Mouse (Mus musculus): ENCODE results near the gene Arhgef7. TPM values are rescaled to one million over a fixed set of nuclear protein-coding genes. Genes with fewer than 3 reads are reported as not detected.

Arhgef7 gene
- polyA plus RNA-seq, 1 experiment from 2014 or later = 27.3 TPM

- Histone ChIP-seq H3K36me3 (ENCODE audit: insufficient read depth, low read length) (peaks cover 75% of the 10 kb centered on the region), H3K9ac (ENCODE audit: low read depth, low read length) (no peak overlapping the region), H3K27ac (no peak overlapping the region), H3K4me2 (ENCODE audit: low read length) (no peak overlapping the region), H3K4me1 (replicated peaks; ENCODE audit: insufficient read depth, low read length) (no peaks in the 10 kb centered on the region), H3K9me3 (replicated peaks; ENCODE audit: low read length) (no peaks in the 10 kb centered on the region), H3K27me3 (ENCODE audit: insufficient read depth, low read length) (no peaks in the 10 kb centered on the region), H3K4me3 (replicated peaks; ENCODE audit: low read depth, low read length) (no peak overlapping the region)
- ATAC-seq (replicated peaks; ENCODE audit: low FRiP score, low read depth) (no peak), DNase-seq (ENCODE audit: low spot score) (no peak)
- whole genome bisulfite sequencing = 78% methylated on average over 7 of the region's 7 CpGs
- TF ChIP-seq CTCF (IDR thresholded peaks at IDR 0.05; ENCODE audit: low read depth) = peak; percentile 51; the same call in 1 of the 2 replicates
Measured at GRCm38 (mm10) chr8:11815206-11815605, 87.7 kb downstream of the Arhgef7 start.

- 0 out of 2 replicates have a peak, but pooled peaks have one; percentile 5 for TF ChIP-seq CTCF (IDR thresholded peaks at IDR 0.05; ENCODE audit: low read depth)
- H3K27me3 ChIP-seq (ENCODE audit: insufficient read depth, low read length) = no peaks in the 10 kb centered on the region
- H3K9me3 ChIP-seq (replicated peaks; ENCODE audit: low read length) = no peaks in the 10 kb centered on the region
- ATAC-seq (replicated peaks; ENCODE audit: low FRiP score, low read depth) (peak; percentile 25; the same call in 1 of the 2 replicates), DNase-seq (ENCODE audit: low spot score) (no peak)
- 85% methylated on average over 5 of the region's 5 CpGs for WGBS
- H3K36me3 ChIP-seq (ENCODE audit: insufficient read depth, low read length) = peaks cover 84% of the 10 kb centered on the region
- no peak overlapping the region for H3K4me2 ChIP-seq (ENCODE audit: low read length)
- H3K9ac ChIP-seq (ENCODE audit: low read depth, low read length) = no peak overlapping the region
- H3K27ac ChIP-seq = no peak overlapping the region; the same call in 1 of the 2 replicates
- H3K4me3 ChIP-seq (replicated peaks; ENCODE audit: low read depth, low read length) = no peak overlapping the region
- H3K4me1 ChIP-seq (replicated peaks; ENCODE audit: insufficient read depth, low read length) = no peaks in the 10 kb centered on the region
Measured at GRCm38 (mm10) chr8:11820136-11820535, 92.6 kb downstream of the Arhgef7 start.

- 38% methylated on average over 5 of the region's 5 CpGs for WGBS
- ATAC-seq (replicated peaks; ENCODE audit: low FRiP score, low read depth) = peak; percentile 81
Measured at GRCm38 (mm10) chr8:11820568-11820967, 93.0 kb downstream of the Arhgef7 start.

GRCm38 (mm10) chr8:11821451-11822206 is 94.1 kb downstream of the Arhgef7 start:
- Histone ChIP-seq H3K4me3 (replicated peaks; ENCODE audit: low read depth, low read length) (no peak overlapping the region), H3K36me3 (ENCODE audit: insufficient read depth, low read length) (peaks cover 86% of the 10 kb centered on the region), H3K9me3 (replicated peaks; ENCODE audit: low read length) (no peaks in the 10 kb centered on the region), H3K27ac (no peak overlapping the region), H3K4me2 (ENCODE audit: low read length) (no peak overlapping the region), H3K27me3 (ENCODE audit: insufficient read depth, low read length) (no peaks in the 10 kb centered on the region), H3K9ac (ENCODE audit: low read depth, low read length) (no peak overlapping the region), H3K4me1 (replicated peaks; ENCODE audit: insufficient read depth, low read length) (no peaks in the 10 kb centered on the region)
- ATAC-seq (replicated peaks; ENCODE audit: low FRiP score, low read depth) (no peak), DNase-seq (ENCODE audit: low spot score) (no peak)
- 93% methylated on average over 14 of the region's 14 CpGs for WGBS
- TF ChIP-seq CTCF (IDR thresholded peaks at IDR 0.05; ENCODE audit: low read depth) = no peak

More at GRCm38 (mm10) chr8:11820568-11820967, 93.0 kb downstream of the Arhgef7 start:
- Histone ChIP-seq H3K27ac (peak overlapping the region; percentile 8; the same call in 1 of the 2 replicates), H3K4me1 (replicated peaks; ENCODE audit: insufficient read depth, low read length) (no peaks in the 10 kb centered on the region), H3K27me3 (ENCODE audit: insufficient read depth, low read length) (no peaks in the 10 kb centered on the region), H3K9ac (ENCODE audit: low read depth, low read length) (no peak overlapping the region), H3K4me2 (ENCODE audit: low read length) (no peak overlapping the region), H3K4me3 (replicated peaks; ENCODE audit: low read depth, low read length) (no peak overlapping the region), H3K36me3 (ENCODE audit: insufficient read depth, low read length) (peaks cover 82% of the 10 kb centered on the region), H3K9me3 (replicated peaks; ENCODE audit: low read length) (no peaks in the 10 kb centered on the region)
- TF ChIP-seq CTCF (IDR thresholded peaks at IDR 0.05; ENCODE audit: low read depth) = no peak
- peak; percentile 49 for DNase-seq (ENCODE audit: low spot score)

GRCm38 (mm10) chr8:11822550-11823060 is 95.1 kb downstream of the Arhgef7 start:
- no peak for TF ChIP-seq CTCF (IDR thresholded peaks at IDR 0.05; ENCODE audit: low read depth)
- DNase-seq (ENCODE audit: low spot score) (no peak), ATAC-seq (replicated peaks; ENCODE audit: low FRiP score, low read depth) (no peak)
- H3K9me3 ChIP-seq (replicated peaks; ENCODE audit: low read length) = no peaks in the 10 kb centered on the region
- H3K4me3 ChIP-seq (replicated peaks; ENCODE audit: low read depth, low read length) = no peak overlapping the region
- H3K9ac ChIP-seq (ENCODE audit: low read depth, low read length) = no peak overlapping the region
- H3K4me1 ChIP-seq (replicated peaks; ENCODE audit: insufficient read depth, low read length) = no peaks in the 10 kb centered on the region
- H3K27ac ChIP-seq = no peak overlapping the region
- H3K27me3 ChIP-seq (ENCODE audit: insufficient read depth, low read length) = no peaks in the 10 kb centered on the region
- 64% methylated on average over 9 of the region's 9 CpGs for WGBS
- H3K36me3 ChIP-seq (ENCODE audit: insufficient read depth, low read length) = peaks cover 79% of the 10 kb centered on the region
- H3K4me2 ChIP-seq (ENCODE audit: low read length) = no peak overlapping the region

- Histone ChIP-seq H3K4me2 (ENCODE audit: low read length) (no peak overlapping the region), H3K4me3 (replicated peaks; ENCODE audit: low read depth, low read length) (no peak overlapping the region), H3K9me3 (replicated peaks; ENCODE audit: low read length) (no peaks in the 10 kb centered on the region), H3K4me1 (replicated peaks; ENCODE audit: insufficient read depth, low read length) (no peaks in the 10 kb centered on the region), H3K36me3 (ENCODE audit: insufficient read depth, low read length) (peaks cover 61% of the 10 kb centered on the region; the same call in 1 of the 2 replicates), H3K27me3 (ENCODE audit: insufficient read depth, low read length) (no peaks in the 10 kb centered on the region), H3K27ac (no peak overlapping the region), H3K9ac (ENCODE audit: low read depth, low read length) (no peak overlapping the region)
- WGBS = 58% methylated on average over 3 of the region's 3 CpGs
- ATAC-seq (replicated peaks; ENCODE audit: low FRiP score, low read depth) (no peak), DNase-seq (ENCODE audit: low spot score) (no peak)
- no peak for TF ChIP-seq CTCF (IDR thresholded peaks at IDR 0.05; ENCODE audit: low read depth)
Measured at GRCm38 (mm10) chr8:11825756-11826155, 98.2 kb downstream of the Arhgef7 start.

Data from kidney, postnatal 0 days (tissue).